Mouse (Mus musculus): ENCODE measurements around the gene Slc35g3. TPM values are rescaled to one million over a fixed set of nuclear protein-coding genes. Genes with fewer than 3 reads are reported as not detected.

Gene Slc35g3
- polyA plus RNA-seq (2015; fragmentation: Nextera tagmentation; extraction: Ambion mirVana), result 0.17 TPM in 1 of 2 replicates, not detected in the other

DNA sequence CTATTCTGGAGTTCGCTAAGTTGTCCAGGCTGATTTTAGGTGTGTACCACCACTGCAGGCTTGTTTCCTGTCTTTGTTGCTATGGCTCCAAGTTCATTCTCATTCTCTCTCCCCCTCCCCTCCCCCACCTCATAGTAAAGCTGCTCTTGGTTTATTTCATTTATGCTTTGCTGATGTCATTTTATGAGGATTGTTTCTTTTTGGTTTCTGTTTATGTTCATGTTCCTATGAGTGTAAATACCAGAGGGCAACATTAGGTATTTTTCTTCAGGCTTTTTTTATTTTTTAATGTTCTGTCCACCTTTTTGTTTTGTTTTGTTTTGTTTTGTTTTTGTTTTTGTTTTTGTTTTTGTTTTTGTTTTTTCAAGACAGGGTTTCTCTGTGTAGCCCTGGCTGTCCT is at the start of gene Slc35g3:
Gene Slc35g3, minus strand, starts transcription at position 101 of the 400 bp plus-strand sequence.
- no peaks in the 10 kb centered on the region for H3K9me3 ChIP-seq (replicated peaks; ENCODE audit: control insufficient read depth, low read length)
- peaks cover 28% of the 10 kb centered on the region for H3K4me1 ChIP-seq (ENCODE audit: control insufficient read depth, insufficient read depth, low read length)
- no peak within 1 kb of the TSS for H3K4me2 ChIP-seq (ENCODE audit: low read depth, low read length)
- no peak within 1 kb of the TSS for H3K4me3 ChIP-seq (replicated peaks; ENCODE audit: low read length)
- H3K9ac ChIP-seq (ENCODE audit: low read length), result peak within 1 kb of the TSS; percentile 21; the same call in 1 of the 2 replicates
- no peak for ATAC-seq (ENCODE audit: insufficient read depth, low FRiP score)
- no peak within 1 kb of the TSS; the same call in 1 of the 2 replicates for H3K27ac ChIP-seq (ENCODE audit: low read length)
- no peaks in the 10 kb centered on the region for H3K27me3 ChIP-seq (ENCODE audit: control insufficient read depth, insufficient read depth, low read length)
- no peaks in the 10 kb centered on the region for H3K36me3 ChIP-seq (ENCODE audit: control insufficient read depth, insufficient read depth, low read length)
- 67% methylated on average over 1 of the region's 1 CpGs for WGBS

DNA sequence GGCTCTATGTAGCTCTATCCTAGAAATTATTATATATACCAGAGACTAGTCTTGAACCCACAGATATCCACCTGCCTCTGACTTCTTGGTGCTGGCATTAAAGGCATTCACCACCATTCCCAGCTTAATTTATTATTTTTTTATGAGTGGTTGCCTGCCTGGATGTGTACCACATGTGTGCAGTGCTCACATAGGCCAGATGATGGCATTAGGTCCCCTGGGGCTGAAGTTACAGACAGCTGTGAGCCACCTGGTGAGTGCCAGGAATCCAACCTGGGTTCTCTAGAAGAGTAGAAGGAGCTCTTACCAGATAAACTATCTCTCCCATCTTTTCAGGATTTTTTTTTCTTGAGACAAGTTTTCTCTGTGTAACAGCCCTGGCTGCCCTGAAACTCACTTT is 48.5 kb upstream of the Slc35g3 start:
- Histone ChIP-seq H3K4me3 (replicated peaks; ENCODE audit: low read length) (no peak overlapping the region), H3K36me3 (ENCODE audit: control insufficient read depth, insufficient read depth, low read length) (no peaks in the 10 kb centered on the region), H3K27me3 (ENCODE audit: control insufficient read depth, insufficient read depth, low read length) (no peaks in the 10 kb centered on the region), H3K4me1 (ENCODE audit: control insufficient read depth, insufficient read depth, low read length) (no peaks in the 10 kb centered on the region), H3K9me3 (replicated peaks; ENCODE audit: control insufficient read depth, low read length) (no peaks in the 10 kb centered on the region), H3K27ac (ENCODE audit: low read length) (no peak overlapping the region), H3K9ac (ENCODE audit: low read length) (no peak overlapping the region), H3K4me2 (ENCODE audit: low read depth, low read length) (no peak overlapping the region)
- ATAC-seq (ENCODE audit: insufficient read depth, low FRiP score), result no peak

DNA sequence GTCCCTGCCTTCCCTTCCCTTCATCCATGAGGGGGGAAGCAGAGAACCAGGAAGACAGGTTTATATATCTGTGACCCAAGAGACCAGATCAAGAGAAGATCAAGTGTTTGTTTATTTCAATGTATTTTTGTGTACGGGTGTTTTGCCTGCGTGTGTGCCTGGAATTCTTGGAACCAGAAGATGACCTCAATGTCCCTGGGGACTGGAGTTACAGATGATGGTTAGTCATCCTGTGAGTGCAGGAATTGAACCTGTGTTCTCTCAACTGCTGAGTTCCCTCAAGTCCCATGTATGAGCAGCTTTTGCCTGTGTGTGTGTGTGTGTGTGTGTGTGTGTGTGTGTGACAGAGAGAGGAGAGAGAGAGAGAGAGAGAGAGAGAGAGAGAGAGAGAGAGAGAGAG is 45.9 kb upstream of the Slc35g3 start:
- Histone ChIP-seq H3K27me3 (ENCODE audit: control insufficient read depth, insufficient read depth, low read length) (peaks cover 3% of the 10 kb centered on the region), H3K9me3 (replicated peaks; ENCODE audit: control insufficient read depth, low read length) (no peaks in the 10 kb centered on the region), H3K27ac (ENCODE audit: low read length) (no peak overlapping the region), H3K36me3 (ENCODE audit: control insufficient read depth, insufficient read depth, low read length) (no peaks in the 10 kb centered on the region), H3K4me2 (ENCODE audit: low read depth, low read length) (no peak overlapping the region), H3K4me3 (replicated peaks; ENCODE audit: low read length) (no peak overlapping the region), H3K9ac (ENCODE audit: low read length) (no peak overlapping the region), H3K4me1 (ENCODE audit: control insufficient read depth, insufficient read depth, low read length) (peaks cover 23% of the 10 kb centered on the region)
- no peak for ATAC-seq (ENCODE audit: insufficient read depth, low FRiP score)
- 62% methylated on average over 2 of the region's 2 CpGs for WGBS

DNA sequence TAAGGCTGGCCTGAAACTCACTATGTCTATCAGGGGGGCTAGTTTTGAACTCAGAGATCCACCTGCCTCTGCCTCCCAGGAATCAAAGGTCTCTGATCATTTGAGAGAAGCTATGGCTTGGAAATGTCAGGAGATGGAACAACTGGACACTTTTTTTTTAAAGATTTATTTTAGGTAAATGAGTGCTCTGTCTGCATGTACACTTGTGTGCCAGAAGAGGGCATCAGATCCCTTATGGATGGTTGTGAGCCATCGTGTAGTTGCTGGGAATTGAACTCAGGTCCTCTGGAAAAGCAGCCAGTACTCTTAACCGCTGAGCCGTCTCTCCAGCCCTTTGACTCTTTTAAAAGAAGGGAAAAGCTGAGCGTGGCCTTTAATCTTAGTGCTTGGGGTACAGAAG is 44.6 kb upstream of the Slc35g3 start:
- no peak overlapping the region for H3K27ac ChIP-seq (ENCODE audit: low read length)
- H3K4me2 ChIP-seq (ENCODE audit: low read depth, low read length), result no peak overlapping the region

DNA sequence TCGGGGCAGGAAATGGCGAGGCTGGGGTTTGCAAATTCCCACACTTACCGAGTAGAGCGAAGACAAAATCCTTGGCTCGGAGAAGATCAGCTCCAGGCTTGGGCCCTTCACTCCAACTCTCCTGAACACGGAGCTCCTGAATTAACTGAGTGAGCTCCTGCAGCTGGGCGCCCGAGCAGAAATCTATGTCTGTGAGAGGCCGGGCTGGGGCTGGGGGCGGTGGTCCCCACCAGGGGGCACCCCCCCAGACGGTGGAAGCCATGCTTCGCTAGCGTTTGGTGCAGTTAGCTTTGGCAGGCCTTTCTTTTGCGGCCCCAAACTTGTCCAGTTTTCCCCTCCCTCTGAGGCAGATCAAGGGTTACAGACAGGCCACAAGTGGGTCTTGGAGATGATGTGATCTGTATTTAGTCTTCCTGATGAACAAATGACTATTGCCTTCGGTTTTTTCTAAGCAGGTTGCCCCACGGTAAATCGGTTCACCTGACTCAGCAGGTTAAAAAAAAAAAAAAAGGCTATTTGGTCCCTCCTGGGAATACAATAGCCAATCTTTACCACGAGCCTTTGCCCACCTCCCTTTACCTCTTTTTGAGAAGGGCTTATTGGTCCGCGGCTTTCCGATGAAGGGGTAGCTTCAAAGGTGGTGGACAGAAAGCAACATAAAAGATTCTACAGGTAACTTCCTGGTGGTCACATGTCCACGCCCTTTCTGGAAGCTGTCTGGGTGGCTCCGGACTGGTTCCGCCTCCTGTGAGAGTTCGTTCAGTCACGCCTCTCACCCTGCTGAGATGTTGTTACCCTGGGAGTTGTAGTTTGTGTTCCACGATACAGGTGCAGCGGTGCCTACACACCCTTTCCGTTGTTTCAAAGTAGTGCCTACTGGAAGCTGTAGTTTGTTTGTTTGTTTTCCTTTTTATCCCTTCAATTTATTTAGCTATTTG is 43.5 kb upstream of the Slc35g3 start, which contains the start of gene Tmem102:
Gene Tmem102, minus strand, starts transcription at position 653 of the 938 bp plus-strand sequence.
- H3K36me3 ChIP-seq (ENCODE audit: control insufficient read depth, insufficient read depth, low read length), result no peaks in the 10 kb centered on the region
- H3K4me2 ChIP-seq (ENCODE audit: low read depth, low read length), result peak within 1 kb of the TSS; percentile 99
- ATAC-seq (ENCODE audit: insufficient read depth, low FRiP score), result peak; percentile 41
- peaks cover 46% of the 10 kb centered on the region for H3K4me1 ChIP-seq (ENCODE audit: control insufficient read depth, insufficient read depth, low read length)
- H3K27ac ChIP-seq (ENCODE audit: low read length), result peak within 1 kb of the TSS; percentile 69
- H3K9me3 ChIP-seq (replicated peaks; ENCODE audit: control insufficient read depth, low read length), result no peaks in the 10 kb centered on the region
- H3K9ac ChIP-seq (ENCODE audit: low read length), result peak within 1 kb of the TSS; percentile 83
- peaks cover 12% of the 10 kb centered on the region for H3K27me3 ChIP-seq (ENCODE audit: control insufficient read depth, insufficient read depth, low read length)
- peak within 1 kb of the TSS; percentile 72 for H3K4me3 ChIP-seq (replicated peaks; ENCODE audit: low read length)
- WGBS, result 10% methylated on average over 29 of the region's 29 CpGs

More for the DNA sequence above, 44.6 kb upstream of the Slc35g3 start:
- no peak for ATAC-seq (ENCODE audit: insufficient read depth, low FRiP score)
- H3K4me1 ChIP-seq (ENCODE audit: control insufficient read depth, insufficient read depth, low read length), result peaks cover 35% of the 10 kb centered on the region
- H3K4me3 ChIP-seq (replicated peaks; ENCODE audit: low read length), result no peak overlapping the region
- H3K9ac ChIP-seq (ENCODE audit: low read length), result no peak overlapping the region
- 85% methylated on average over 4 of the region's 4 CpGs for WGBS
- H3K9me3 ChIP-seq (replicated peaks; ENCODE audit: control insufficient read depth, low read length), result no peaks in the 10 kb centered on the region
- peaks cover 12% of the 10 kb centered on the region for H3K27me3 ChIP-seq (ENCODE audit: control insufficient read depth, insufficient read depth, low read length)
- H3K36me3 ChIP-seq (ENCODE audit: control insufficient read depth, insufficient read depth, low read length), result no peaks in the 10 kb centered on the region

DNA sequence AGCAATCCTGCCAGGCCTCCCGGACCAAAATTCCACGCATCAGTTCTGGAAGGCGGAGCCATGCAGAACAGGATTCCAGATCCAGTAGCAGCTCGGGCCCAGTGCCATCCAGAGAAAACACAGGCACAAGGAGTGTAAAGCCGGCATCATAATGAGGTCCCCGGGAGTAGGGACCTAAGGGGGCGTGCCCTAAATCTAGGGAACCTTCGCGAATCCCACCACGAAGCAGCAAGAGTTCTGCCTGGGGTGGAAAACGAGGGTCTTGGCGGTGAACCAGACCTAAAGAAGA is 42.8 kb upstream of the Slc35g3 start:
- H3K4me2 ChIP-seq (ENCODE audit: low read depth, low read length), result peak overlapping the region; percentile 99
- H3K4me3 ChIP-seq (replicated peaks; ENCODE audit: low read length), result peak overlapping the region; percentile 72
- H3K27ac ChIP-seq (ENCODE audit: low read length), result peak overlapping the region; percentile 69
- no peaks in the 10 kb centered on the region for H3K9me3 ChIP-seq (replicated peaks; ENCODE audit: control insufficient read depth, low read length)
- H3K36me3 ChIP-seq (ENCODE audit: control insufficient read depth, insufficient read depth, low read length), result no peaks in the 10 kb centered on the region
- ATAC-seq (ENCODE audit: insufficient read depth, low FRiP score), result no peak
- H3K4me1 ChIP-seq (ENCODE audit: control insufficient read depth, insufficient read depth, low read length), result peaks cover 52% of the 10 kb centered on the region
- WGBS, result 12% methylated on average over 12 of the region's 12 CpGs
- H3K9ac ChIP-seq (ENCODE audit: low read length), result peak overlapping the region; percentile 83
- peaks cover 12% of the 10 kb centered on the region for H3K27me3 ChIP-seq (ENCODE audit: control insufficient read depth, insufficient read depth, low read length)

DNA sequence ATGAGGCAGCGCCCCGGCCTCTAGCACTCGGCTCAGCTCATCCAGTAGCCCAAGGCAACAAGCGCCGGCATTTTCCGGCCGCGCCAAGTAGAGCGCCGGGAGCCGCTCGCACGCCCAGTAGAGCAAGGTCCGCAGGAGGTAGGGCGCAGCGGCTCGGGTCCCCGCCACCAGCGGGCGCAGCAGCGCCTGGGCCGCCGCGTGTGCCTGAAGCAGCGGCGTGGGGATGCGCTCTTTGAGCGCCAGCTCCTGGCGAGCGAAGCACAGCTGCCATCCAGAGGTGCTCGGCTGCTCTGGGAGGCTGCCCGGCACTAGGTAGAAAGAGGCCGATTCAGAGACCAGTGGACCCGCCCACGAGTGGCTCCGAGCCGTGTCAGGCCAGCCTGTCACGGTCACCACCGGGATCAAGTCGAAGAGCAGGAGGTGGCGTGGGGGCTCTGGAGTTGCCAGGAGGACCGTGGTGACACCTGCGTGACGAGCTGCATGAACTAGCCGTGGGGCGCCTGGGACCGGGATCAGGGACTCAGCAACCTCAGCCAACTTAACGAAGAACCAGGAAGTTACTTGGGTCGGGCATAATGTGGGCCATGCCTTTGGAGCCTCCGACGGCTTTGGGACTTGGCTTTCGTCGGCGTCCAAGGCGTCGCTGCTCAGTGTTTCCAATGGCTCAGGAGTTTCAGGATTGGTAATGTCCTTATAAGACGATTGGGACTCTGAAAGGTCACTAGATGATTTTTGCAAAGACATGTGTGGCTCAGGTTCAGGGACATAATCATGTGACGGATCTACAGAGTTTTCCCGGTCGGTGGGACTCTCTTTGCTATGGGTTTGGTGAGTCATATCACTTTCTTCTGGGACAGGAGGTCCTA is 42.3 kb upstream of the Slc35g3 start:
- WGBS, result 2% methylated on average over 60 of the region's 60 CpGs
- peak overlapping the region; percentile 69 for H3K27ac ChIP-seq (ENCODE audit: low read length)

DNA sequence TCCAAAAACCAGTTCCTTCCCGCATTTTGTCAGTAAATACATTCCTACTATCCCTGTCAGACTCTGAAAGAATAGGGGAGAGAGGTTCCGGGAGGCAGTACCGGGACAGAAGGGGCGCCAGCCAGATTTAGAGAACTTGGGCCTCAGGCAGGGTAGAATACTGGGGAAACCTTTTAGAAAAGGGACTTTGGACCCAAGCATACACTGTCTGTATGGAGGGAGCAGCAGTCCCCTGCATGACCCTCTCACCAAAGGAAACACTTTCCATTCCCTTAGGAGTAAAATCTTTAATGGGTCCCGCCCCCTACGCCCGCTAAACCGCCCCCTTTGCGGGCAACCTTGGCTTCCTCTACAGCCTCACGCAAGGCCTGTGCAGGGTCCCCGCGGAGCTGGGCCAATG is 41.6 kb upstream of the Slc35g3 start:
- Histone ChIP-seq H3K4me1 (ENCODE audit: control insufficient read depth, insufficient read depth, low read length) (peaks cover 58% of the 10 kb centered on the region), H3K9me3 (replicated peaks; ENCODE audit: control insufficient read depth, low read length) (no peaks in the 10 kb centered on the region), H3K27ac (ENCODE audit: low read length) (peak overlapping the region; percentile 69; the same call in 1 of the 2 replicates), H3K4me3 (replicated peaks; ENCODE audit: low read length) (peak overlapping the region; percentile 72), H3K36me3 (ENCODE audit: control insufficient read depth, insufficient read depth, low read length) (no peaks in the 10 kb centered on the region), H3K27me3 (ENCODE audit: control insufficient read depth, insufficient read depth, low read length) (peaks cover 12% of the 10 kb centered on the region), H3K9ac (ENCODE audit: low read length) (peak overlapping the region; percentile 83), H3K4me2 (ENCODE audit: low read depth, low read length) (peak overlapping the region; percentile 99)
- ATAC-seq (ENCODE audit: insufficient read depth, low FRiP score), result no peak; the same call in 1 of the 2 replicates
- 3% methylated on average over 12 of the region's 12 CpGs for WGBS

More for the DNA sequence above, 42.3 kb upstream of the Slc35g3 start:
- Histone ChIP-seq H3K36me3 (ENCODE audit: control insufficient read depth, insufficient read depth, low read length) (no peaks in the 10 kb centered on the region), H3K4me3 (replicated peaks; ENCODE audit: low read length) (peak overlapping the region; percentile 72), H3K9ac (ENCODE audit: low read length) (peak overlapping the region; percentile 83), H3K9me3 (replicated peaks; ENCODE audit: control insufficient read depth, low read length) (no peaks in the 10 kb centered on the region), H3K4me1 (ENCODE audit: control insufficient read depth, insufficient read depth, low read length) (peaks cover 58% of the 10 kb centered on the region), H3K4me2 (ENCODE audit: low read depth, low read length) (peak overlapping the region; percentile 99), H3K27me3 (ENCODE audit: control insufficient read depth, insufficient read depth, low read length) (peaks cover 12% of the 10 kb centered on the region)
- ATAC-seq (ENCODE audit: insufficient read depth, low FRiP score), result peak; percentile 69

All from stomach, embryonic 16.5 days (tissue).